Mouse (Mus musculus) 3T3-L1 (cell line): ENCODE measurements around the gene Arhgap45.
A peak's percentile ranks its signal among the peaks of the same experiment; 100 is the strongest.
"Not testable (repeated sequence)": the region's sequence is repeated elsewhere in the genome, so short reads cannot be mapped to it uniquely, and the experiment has no call there.

ENCODE experiments used
- DNase-seq: peaks from one replicate; pipeline ENCODE4 v3.0.0-alpha.2; 2015; ENCODE audit warnings: low read depth, low spot score

The Arhgap45 gene

GRCm38 (mm10) chr10:80032799-80033480, 16.5 kb downstream of the Arhgap45 start:
- DNase-seq: peak; percentile 89

GRCm38 (mm10) chr10:80033511-80034391, 17.3 kb downstream of the Arhgap45 start:
- DNase-seq: peak; percentile 88

- no peak for DNase-seq
These were observed 18.7 kb downstream of the Arhgap45 start for GRCm38 (mm10) chr10:80035148-80035547.

GRCm38 (mm10) chr10:80035686-80036085, 19.2 kb downstream of the Arhgap45 start:
- DNase-seq: no peak

- DNase-seq: no peak
These were observed 20.4 kb downstream of the Arhgap45 start for GRCm38 (mm10) chr10:80036832-80037231.

GRCm38 (mm10) chr10:80039559-80039979, 23.1 kb downstream of the Arhgap45 start, which contains the start of gene Polr2e:
Polr2e (minus strand) TSS chr10:80039795.
- DNase-seq: peak; percentile 97

GRCm38 (mm10) chr10:80041409-80042060, 25.1 kb downstream of the Arhgap45 start:
- DNase-seq: not testable (repeated sequence)

GRCm38 (mm10) chr10:80044087-80044486, 27.6 kb downstream of the Arhgap45 start:
- no peak for DNase-seq

- not testable (repeated sequence) for DNase-seq
These were observed 28.9 kb downstream of the Arhgap45 start for GRCm38 (mm10) chr10:80045364-80045763.

GRCm38 (mm10) chr10:80045766-80046165, 29.3 kb downstream of the Arhgap45 start:
- DNase-seq: no peak

- DNase-seq: no peak
These were observed 30.6 kb downstream of the Arhgap45 start, which contains the start of gene Gpx4 for GRCm38 (mm10) chr10:80047041-80047565. Gpx4 (plus strand) TSS chr10:80047166.

- DNase-seq: no peak
These were observed 31.9 kb downstream of the Arhgap45 start for GRCm38 (mm10) chr10:80048396-80048795.

- peak; percentile 44 for DNase-seq
These were observed 32.4 kb downstream of the Arhgap45 start for GRCm38 (mm10) chr10:80048834-80049233.

- no peak for DNase-seq
These were observed 33.8 kb downstream of the Arhgap45 start for GRCm38 (mm10) chr10:80050244-80050643.

- DNase-seq: no peak
These were observed 34.6 kb downstream of the Arhgap45 start for GRCm38 (mm10) chr10:80050885-80051617.

- peak; percentile 90 for DNase-seq
These were observed 35.3 kb downstream of the Arhgap45 start for GRCm38 (mm10) chr10:80051618-80052373.

- DNase-seq: no peak
These were observed 35.9 kb downstream of the Arhgap45 start for GRCm38 (mm10) chr10:80052374-80052764.

GRCm38 (mm10) chr10:80053259-80053780, 36.9 kb downstream of the Arhgap45 start:
- DNase-seq: peak; percentile 99

GRCm38 (mm10) chr10:80053831-80054815, 37.7 kb downstream of the Arhgap45 start:
- DNase-seq: peak; percentile 68
